Mouse (Mus musculus) embryo, embryonic 11 days (tissue): ENCODE data around the gene Tifa.
A peak's percentile ranks its signal among the peaks of the same experiment; 100 is the strongest.
"Not testable (repeated sequence)": the region's sequence is repeated elsewhere in the genome, so short reads cannot be mapped to it uniquely, and the experiment has no call there.

ENCODE experiments used
- DNase-seq: peaks from one replicate; pipeline ENCODE4 v3.0.0-alpha.2; 2015

Tifa gene

DNA sequence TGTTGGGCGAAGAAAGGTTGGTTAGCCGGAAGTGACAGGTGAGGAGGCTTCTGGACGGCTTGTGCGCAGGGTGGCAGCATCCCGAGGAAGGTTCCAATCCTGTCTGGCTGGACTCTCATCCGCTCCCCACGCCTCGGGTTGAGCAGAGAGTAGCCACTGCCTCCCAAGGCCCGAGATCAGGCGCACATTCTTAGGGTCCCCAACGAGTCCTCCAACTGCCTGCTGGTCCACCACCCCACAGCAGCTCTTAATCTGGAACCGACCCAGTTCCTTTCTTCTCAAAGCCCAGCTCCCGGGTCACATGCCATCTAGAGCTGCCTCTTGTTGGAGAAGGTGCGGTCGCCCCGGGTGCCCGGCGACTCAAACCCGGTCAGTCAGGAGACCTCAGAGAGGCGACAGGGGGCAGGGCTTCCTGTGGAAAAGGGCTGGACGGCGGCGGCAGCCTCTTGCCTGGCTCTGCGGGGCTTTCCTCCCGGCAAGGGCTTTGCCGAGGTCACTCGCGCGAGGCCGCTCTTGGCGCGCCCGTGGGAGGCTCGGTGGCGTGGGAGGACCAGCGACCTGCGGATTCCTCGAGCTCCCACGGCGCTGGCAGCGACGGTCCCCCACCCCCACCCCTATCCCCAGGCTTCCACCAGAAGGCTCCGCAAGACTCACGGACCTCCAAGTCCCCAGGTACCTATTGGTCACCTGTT lies at the start of gene Tifa:
Gene Tifa, plus strand, starts transcription at position 306 of the 692 bp plus-strand sequence.
- peak; percentile 71 for DNase-seq

DNA sequence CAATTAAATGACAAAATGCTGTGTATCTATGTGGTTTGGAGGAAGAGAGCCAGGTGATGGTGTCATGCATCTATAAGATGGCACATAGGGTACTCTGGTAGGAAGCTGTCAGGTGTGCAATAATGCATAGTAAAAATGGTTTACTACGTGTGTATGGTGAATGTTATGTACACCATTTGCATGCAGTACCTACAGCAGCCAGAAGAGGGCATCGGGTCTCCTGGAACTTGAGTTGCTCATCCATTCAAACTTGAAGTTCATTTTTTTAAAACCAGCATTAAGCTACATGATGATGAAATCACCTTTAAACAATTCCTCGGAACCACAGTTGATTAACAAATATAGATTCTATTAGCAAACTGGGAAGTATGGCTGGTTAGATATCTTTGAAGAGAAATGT lies 48.1 kb upstream of the Tifa start:
- no peak for DNase-seq

DNA sequence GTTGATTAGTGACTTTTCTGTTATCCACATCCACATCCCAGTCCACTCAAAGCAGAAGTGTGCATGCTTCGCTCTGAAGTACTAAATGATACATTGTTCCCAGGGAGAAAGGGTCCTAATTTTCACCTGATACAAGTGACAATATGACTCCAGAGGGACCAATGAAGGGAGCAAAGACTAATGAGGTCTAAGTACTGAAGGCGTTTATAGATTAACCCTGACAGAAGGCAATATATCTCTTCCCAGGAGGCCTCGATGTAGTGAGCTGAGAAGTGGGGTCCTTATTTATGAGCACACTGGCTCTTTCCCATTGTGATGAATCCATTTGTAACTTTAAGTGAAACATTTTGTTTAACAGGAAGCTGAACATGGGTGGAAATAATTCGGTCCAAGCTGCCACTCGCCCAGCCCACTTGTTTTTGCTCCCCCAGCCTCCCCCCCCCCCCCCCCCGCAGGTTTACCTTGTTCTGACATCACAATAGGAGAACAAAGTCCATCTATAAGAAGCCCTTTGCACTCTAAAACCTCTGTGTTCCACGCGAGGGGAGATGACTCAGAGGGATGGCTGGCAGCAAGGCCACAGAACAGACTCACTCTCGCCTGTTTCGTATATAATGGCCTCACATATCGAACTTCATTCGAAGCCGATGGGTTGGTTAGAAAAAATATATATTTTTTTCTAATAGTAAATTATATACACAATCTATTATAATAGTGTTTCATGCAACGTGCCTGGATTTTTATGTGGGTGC lies 45.8 kb upstream of the Tifa start:
- DNase-seq = no peak

DNA sequence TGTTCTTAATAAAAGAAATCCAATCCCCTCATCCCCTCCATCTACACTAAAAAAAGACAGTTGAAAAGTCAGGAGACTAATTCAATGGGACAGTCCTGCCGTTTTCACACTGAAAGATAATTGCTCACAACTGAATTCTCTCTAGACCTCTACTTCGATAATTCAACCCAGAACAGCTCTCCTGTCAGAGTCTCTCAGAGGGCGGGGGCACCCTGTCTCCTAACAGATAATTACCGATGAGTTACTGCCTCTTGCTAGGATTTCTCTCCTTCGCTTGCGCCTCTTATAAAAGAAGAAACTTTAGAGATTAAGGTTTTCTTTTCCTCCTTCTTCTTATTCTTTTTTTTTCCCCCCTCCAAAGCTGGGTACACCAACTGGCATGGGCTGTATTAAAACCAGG lies 44.1 kb upstream of the Tifa start:
- peak; percentile 66 for DNase-seq

DNA sequence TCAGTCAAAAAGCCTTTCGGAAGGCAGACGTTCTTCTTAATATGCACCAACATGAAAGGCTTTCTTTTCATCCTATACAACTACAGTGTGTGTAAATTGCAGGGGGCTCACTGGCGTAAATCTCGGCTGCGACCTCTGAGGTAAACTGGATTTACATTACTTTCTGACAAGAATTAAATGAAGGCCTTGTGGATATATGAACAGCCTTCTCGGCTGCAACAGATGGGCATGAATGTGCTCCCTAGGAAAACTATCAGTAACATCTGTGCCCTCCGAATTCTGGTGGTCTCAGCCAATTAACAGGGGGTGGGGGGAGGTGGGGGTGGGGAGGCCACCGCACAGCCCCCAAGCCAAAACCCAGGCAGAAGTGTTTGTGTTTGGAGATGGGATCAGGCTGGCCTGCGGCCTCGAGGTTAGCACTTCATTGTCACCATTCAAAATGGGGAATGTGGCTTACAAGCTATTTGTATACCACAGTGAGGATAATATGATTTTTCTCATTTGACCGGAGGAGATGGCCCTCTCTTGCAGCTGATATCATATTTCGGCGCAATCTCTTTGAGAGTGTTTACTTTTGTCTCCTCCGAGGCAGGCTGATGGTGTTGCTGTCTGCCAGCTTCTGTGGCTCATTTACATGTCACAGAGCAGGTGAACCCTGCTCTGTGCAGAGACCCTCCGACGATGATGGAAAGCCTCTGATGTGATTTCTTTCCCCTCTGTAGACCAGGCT lies 43.5 kb upstream of the Tifa start:
- DNase-seq = peak; percentile 53

DNA sequence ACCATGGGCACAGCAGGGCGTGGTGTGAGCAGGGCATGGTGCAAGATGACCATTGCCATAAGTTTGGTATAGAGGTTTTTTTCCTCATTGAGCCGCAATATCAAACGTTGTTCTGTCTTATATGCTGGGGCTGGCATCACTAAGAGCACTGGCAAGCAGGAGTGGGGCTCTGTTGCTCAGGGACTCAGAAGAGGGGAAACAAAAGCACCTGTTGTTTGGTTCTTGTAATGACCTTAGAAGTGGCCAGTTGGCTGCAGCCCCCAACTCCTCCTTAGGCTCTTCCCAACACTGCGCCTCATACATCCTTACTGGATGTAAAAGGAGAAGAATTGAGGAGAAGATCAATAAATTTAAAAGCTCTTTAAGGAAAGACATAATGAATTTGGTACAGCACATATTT lies 41.0 kb upstream of the Tifa start:
- no peak for DNase-seq

GRCm38 (mm10) chr3:127749266-127749665 lies 40.3 kb upstream of the Tifa start:
- DNase-seq = peak; percentile 71

GRCm38 (mm10) chr3:127749981-127750562 lies 39.5 kb upstream of the Tifa start:
- DNase-seq = peak; percentile 58

DNA sequence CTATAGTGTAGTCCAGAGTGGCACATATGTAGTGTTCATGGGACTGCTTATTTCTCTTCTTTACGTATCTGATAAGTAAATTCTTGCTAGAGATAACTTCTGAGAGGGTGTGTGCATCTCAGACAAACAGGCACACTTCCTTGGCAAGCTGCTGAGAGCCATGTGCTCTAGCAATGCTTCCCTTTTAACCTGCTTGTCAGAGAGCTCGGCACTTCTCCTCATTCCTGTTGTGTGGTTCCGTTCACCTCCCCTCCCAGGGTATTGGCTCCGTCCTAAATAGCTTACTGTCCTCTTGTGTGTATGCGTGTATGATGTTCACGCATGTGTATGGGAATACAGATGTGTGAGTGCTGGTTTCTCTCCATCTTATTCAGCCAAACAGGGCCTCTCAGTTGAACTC lies 33.1 kb upstream of the Tifa start:
- no peak for DNase-seq

GRCm38 (mm10) chr3:127757886-127758301 lies 31.7 kb upstream of the Tifa start:
- no peak for DNase-seq

- DNase-seq = no peak
Observed at GRCm38 (mm10) chr3:127758806-127759205, 30.8 kb upstream of the Tifa start.

DNA sequence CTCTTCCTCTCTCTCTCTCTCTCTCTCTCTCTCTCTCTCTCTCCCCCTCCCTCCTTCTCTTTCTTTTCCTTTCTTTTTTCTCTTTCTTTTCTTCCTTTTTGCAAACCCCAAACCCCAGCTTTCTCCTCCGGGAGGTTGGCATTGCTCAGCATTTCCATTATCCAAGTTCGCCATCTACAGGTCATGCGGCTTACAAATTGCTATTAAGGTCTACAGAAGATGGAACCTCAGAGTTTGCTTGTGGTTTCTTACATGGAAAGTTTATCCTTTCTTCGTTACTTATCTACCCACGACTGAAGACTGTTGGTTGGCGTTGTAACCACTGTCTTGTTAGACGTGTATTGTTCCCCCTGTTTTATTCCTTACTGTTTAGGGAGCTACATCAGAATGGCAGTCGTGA lies 30.4 kb upstream of the Tifa start:
- DNase-seq = peak; percentile 79

DNA sequence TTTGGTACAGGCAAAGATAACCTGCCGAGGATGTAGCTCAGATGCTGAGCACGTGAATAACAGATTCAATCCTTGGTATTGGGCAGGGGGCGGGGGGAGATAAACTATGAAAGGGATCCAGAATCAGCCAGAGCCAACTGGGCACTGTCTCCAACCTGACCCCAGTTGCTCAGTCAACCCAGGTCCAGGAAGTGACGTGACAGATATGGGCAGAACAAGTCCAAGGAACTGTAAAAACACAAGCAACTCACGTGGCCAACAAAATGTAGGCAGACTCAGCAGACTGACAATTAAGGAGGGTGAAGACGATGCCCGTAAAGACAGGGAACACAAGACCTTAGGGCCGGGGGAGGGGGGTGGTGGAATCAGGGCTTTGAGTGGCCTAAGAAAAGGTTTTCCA lies 27.2 kb upstream of the Tifa start:
- no peak for DNase-seq

- peak; percentile 84 for DNase-seq
Observed at GRCm38 (mm10) chr3:127763076-127763612, 26.5 kb upstream of the Tifa start.

DNA sequence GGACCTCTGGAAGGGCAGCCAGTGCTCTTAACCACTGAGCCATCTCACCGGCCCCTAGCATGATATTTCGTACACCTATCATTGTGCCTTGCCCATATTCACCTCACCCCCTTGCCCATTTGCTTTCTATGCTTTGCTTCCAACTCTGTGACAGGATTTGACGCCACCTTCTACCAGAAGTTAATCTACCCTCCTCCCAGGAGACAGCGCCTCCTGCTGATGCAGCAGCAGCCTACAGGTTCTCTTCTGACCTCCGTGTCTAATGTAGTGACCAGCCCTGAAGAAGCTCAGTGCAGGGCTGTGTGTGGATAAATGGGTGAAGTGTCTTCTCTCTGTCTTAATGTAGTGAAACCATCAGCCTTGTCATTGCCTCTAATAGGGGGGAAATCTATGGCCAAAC lies 25.1 kb upstream of the Tifa start:
- no peak for DNase-seq

DNA sequence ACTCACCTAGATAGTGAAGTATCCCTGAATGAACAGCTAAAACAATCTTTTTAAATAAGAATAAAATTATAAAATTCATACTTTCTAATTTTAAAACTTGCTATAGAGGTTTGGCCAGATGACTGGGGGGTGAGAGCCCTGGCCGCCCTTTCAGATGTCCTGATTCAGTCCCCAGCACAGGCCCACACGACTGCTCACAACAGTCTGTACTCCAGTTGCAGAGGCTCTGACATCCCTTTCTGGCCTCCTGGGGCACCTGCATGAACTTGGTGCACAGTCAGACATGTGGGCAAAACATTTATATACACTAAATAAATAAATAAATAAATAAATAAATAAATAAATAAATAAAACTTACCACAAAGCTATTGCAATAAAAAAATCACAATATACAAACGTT lies 23.6 kb upstream of the Tifa start:
- no peak for DNase-seq

DNA sequence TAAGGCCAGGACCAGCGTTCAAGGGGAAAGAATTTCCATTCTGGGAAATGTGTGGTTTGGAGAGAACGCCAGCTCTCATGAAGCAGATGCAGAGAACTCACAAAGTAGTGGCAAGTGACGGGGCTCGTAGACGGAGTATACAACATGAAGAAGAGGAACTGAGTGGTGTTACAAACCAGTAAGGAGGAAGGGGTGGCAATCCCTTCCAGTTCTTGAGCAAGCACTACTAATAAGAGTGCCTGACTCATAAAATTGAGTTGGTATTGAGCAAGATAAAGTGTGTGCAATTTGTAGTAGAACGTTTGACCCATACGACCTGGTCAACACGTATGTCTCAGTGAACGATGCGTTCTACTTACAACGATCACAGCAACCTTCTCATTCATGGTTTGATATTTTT lies 20.5 kb upstream of the Tifa start:
- DNase-seq = no peak

DNA sequence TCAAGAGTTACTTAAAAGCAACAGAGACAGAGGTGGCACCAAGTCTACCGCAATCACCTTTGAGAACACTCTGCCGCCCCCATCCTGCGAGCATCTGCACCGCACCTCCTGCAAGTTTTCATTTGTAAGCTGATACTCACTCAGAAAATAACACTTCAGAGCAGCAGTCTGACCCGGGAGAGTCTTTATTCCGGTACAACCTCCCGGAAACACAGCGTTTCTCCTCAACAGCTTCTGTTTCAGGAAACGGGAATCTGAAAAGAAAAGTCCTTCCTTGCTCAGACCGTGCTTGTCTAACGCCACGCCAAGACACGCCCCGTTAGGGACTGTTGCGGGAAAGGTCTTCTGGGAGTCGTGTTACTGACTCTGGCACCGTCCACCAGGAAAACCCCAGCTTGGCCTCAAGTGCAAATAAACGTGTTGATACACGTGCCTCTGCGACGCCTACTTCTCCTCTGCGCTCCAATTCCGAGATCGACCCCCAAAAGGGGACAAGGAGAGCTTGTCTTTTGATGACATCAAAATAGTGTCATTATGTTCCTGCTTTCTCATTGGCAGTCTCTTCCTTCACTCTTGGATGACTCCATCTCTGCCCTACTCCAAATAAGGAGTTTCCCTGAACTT lies 9.5 kb upstream of the Tifa start, which contains the start of gene Alpk1:
Gene Alpk1, minus strand, starts transcription at position 507 of the 624 bp plus-strand sequence.
- peak; percentile 76 for DNase-seq

- DNase-seq = no peak
Observed at GRCm38 (mm10) chr3:127780921-127781320, 8.7 kb upstream of the Tifa start.

DNA sequence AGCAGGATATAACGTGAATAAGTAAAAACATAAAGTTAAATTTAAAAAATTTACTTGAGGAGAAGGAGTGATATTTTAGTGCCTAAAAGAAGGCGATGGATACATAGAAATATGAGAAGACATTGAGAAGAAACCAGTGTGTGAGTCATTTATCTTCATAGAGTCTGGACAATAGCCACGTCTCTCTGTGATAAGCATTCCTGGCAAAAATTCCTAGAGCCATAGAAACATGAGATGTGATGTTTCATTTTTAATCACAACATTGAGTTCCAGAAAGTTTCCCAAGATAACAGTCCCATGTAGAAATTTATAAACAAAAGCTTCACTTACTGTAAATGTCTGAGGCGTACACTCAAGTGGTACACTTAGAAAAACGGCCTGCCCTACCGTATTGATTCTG lies 6.7 kb upstream of the Tifa start:
- DNase-seq = no peak

- DNase-seq = not testable (repeated sequence)
Observed at GRCm38 (mm10) chr3:127783680-127784079, 5.9 kb upstream of the Tifa start.

- DNase-seq = no peak
Observed at GRCm38 (mm10) chr3:127787032-127787431, 2.6 kb upstream of the Tifa start.

DNA sequence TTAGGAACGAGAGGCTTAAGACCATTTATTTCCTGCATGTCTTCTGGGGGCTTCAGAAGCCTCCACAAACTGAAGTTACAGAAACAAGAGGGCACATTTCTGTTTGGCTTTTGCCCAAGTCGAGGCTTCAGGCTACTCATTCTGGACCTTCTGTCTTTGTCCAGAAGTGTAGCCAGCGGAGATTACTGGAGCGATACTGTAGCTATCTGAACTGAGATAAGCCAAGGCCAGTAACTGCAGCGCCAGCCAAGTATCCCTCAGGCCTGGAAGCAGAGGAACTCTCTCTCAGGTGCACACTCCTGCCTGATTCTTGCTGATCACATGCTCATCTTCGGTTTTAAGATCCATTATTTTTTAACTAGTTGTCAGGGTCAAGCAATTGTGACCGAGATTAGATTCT lies 1.6 kb upstream of the Tifa start:
- DNase-seq = no peak
